Mouse (Mus musculus) erythroblast, embryonic 14.5 days (primary cell): ENCODE results near the gene Cdk8.

ENCODE experiments used
- GATA1 ChIP-seq: IDR thresholded peaks from 2 replicates; pipeline ENCODE4 v1.6.1; 2012; ENCODE audit warnings: low read length, inconsistent platforms, mixed read lengths
- TAL1 ChIP-seq: IDR thresholded peaks from 3 replicates; pipeline ENCODE4 v1.6.1; 2012; ENCODE audit warnings: low read length, inconsistent platforms, mixed read lengths

- TF ChIP-seq GATA1 (no peak), TAL1 (no peak)
These were observed 35.0 kb downstream of the Cdk8 start for GRCm38 (mm10) chr5:146265934-146266591.
